Mouse (Mus musculus): Measurements from ENCODE around the gene Cd274.

DNA sequence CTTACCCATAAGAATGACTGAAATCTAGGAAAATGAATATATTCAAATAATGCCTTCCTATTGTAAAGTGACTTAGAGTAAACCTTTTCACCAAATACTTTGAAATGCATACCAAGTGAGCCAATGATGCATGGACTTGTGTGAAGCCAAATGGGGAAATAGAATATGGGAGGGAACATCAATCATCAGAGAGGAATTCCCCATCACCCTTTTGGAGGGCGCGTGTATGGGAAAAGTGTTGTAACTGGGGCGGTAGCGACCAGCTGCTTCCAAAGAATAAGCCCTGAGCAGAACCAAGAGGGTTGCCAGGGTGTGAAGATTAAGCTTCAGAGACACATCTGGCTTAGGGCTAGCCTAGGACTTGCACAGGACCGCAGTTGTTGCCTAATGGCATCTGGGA is 16.1 kb downstream of the Cd274 start:
- no peak for TF ChIP-seq POLR2A (IDR thresholded peaks at IDR 0.05; ENCODE audit: borderline replicate concordance, extremely low read depth, low read depth, low read length)
- TF ChIP-seq CTCF (IDR thresholded peaks at IDR 0.05; ENCODE audit: insufficient read depth, low read length) = no peak

Measured in lung, adult 2 months (tissue).